Mouse (Mus musculus) MEL (cell line): Measurements from ENCODE around the gene Armc7. TPM values are rescaled to one million over a fixed set of nuclear protein-coding genes. Genes with fewer than 3 reads are reported as not detected.

Experiments
- polyA plus RNA-seq, 2 experiments: library from polyadenylated mRNA; stranded (reverse) in 1 of 2; unstranded in 1 of 2; fragments of >175 nt in 1 of 2; fragments of >200 nt in 1 of 2; gene quantifications; 2 replicates each; pipeline versions ENCODE4 v1.2.1 to v1.2.4; 2012; ENCODE audit warnings: low replicate concordance in 2 of 2, low read depth in 1 of 2; ENCODE audit not compliant: insufficient read length in 2 of 2, insufficient read depth in 1 of 2, missing spikeins in 1 of 2
- total RNA-seq: library from RNA; depleted of rRNA; stranded (reverse); fragments of 300-350 nt; gene quantifications from 2 replicates; pipeline ENCODE4 v1.2.3, GENCODE M21; 2012; rRNA removed

Armc7 gene
- total and polyA plus RNA-seq, 3 experiments = 9.1 to 13.1 TPM; not detected in 1

Other genes starting within 250 kb of the Armc7 start
- gene Grin2c, start 208.4 kb upstream of the Armc7 start, total RNA-seq = not detected in 2 replicates
- gene Grin2c, start 208.4 kb upstream of the Armc7 start, polyA plus RNA-seq = not detected
- gene Fdxr, start 198.6 kb upstream of the Armc7 start, total RNA-seq = 37.2 and 37.7 TPM in 2 replicates
- gene Fdxr, start 198.6 kb upstream of the Armc7 start, polyA plus RNA-seq = 10 to 100 TPM in 1 of 2 experiments, not detected in 1; 32.7 TPM
- gene Fads6, start 178.0 kb upstream of the Armc7 start, total RNA-seq = 3.0 and 3.3 TPM in 2 replicates
- gene Fads6, start 178.0 kb upstream of the Armc7 start, polyA plus RNA-seq = 1 to 10 TPM in 1 of 2 experiments, not detected in 1; 6.6 TPM
- not detected in 2 replicates for gene Otop2, start 168.5 kb upstream of the Armc7 start, total RNA-seq
- gene Otop2, start 168.5 kb upstream of the Armc7 start, polyA plus RNA-seq = not detected
- gene Ush1g, start 153.6 kb upstream of the Armc7 start, total RNA-seq = not detected in 2 replicates
- gene Ush1g, start 153.6 kb upstream of the Armc7 start, polyA plus RNA-seq = not detected
- gene Otop3, start 140.9 kb upstream of the Armc7 start, total RNA-seq = not detected in 2 replicates
- not detected for gene Otop3, start 140.9 kb upstream of the Armc7 start, polyA plus RNA-seq
- gene Hid1, start 107.9 kb upstream of the Armc7 start, total RNA-seq = 0.88 and 1.1 TPM in 2 replicates
- gene Hid1, start 107.9 kb upstream of the Armc7 start, polyA plus RNA-seq = 1 to 10 TPM in 1 of 2 experiments, not detected in 1; 3.0 TPM
- 6.3 and 8.2 TPM in 2 replicates for gene Cdr2l, start 93.8 kb upstream of the Armc7 start, total RNA-seq
- 1 to 10 TPM in 1 of 2 experiments, not detected in 1; 5.2 TPM for gene Cdr2l, start 93.8 kb upstream of the Armc7 start, polyA plus RNA-seq
- gene Mrpl58, start 71.9 kb upstream of the Armc7 start, total RNA-seq = 132 and 137 TPM in 2 replicates
- gene Mrpl58, start 71.9 kb upstream of the Armc7 start, polyA plus RNA-seq = 100 to 1,000 TPM in 1 of 2 experiments, not detected in 1; 137 TPM
- gene Atp5h, start 55.7 kb upstream of the Armc7 start, total RNA-seq = 665 and 706 TPM in 2 replicates
- gene Atp5h, start 55.7 kb upstream of the Armc7 start, polyA plus RNA-seq = 1,000 to 10,000 TPM in 1 of 2 experiments, 100 to 1,000 TPM in 1; 525 to 1,715 TPM
- 12.3 and 13.2 TPM in 2 replicates for gene Kctd2, start 55.5 kb upstream of the Armc7 start, total RNA-seq
- 10 to 100 TPM in 1 of 2 experiments, not detected in 1; 20.6 TPM for gene Kctd2, start 55.5 kb upstream of the Armc7 start, polyA plus RNA-seq
- gene Trim80, start 35.1 kb upstream of the Armc7 start, total RNA-seq = not detected in 2 replicates
- gene Trim80, start 35.1 kb upstream of the Armc7 start, polyA plus RNA-seq = not detected
- gene Slc16a5, start 13.2 kb upstream of the Armc7 start, total RNA-seq = 0.07 TPM in 1 of 2 replicates, not detected in the other
- gene Slc16a5, start 13.2 kb upstream of the Armc7 start, polyA plus RNA-seq = under 1 TPM in 1 of 2 experiments, not detected in 1; 0.26 TPM
- gene Nt5c, start 16.2 kb downstream of the Armc7 start, total RNA-seq = 96.6 and 99.3 TPM in 2 replicates
- gene Nt5c, start 16.2 kb downstream of the Armc7 start, polyA plus RNA-seq = 100 to 1,000 TPM in 1 of 2 experiments, not detected in 1; 102 TPM
- gene Jpt1, start 38.7 kb downstream of the Armc7 start, total RNA-seq = 331 and 353 TPM in 2 replicates
- 100 to 1,000 TPM in 1 of 2 experiments, not detected in 1; 382 TPM for gene Jpt1, start 38.7 kb downstream of the Armc7 start, polyA plus RNA-seq
- 653 and 657 TPM in 2 replicates for gene Sumo2, start 60.6 kb downstream of the Armc7 start, total RNA-seq
- gene Sumo2, start 60.6 kb downstream of the Armc7 start, polyA plus RNA-seq = 100 to 1,000 TPM in 1 of 2 experiments, not detected in 1; 556 TPM
- gene Nup85, start 88.8 kb downstream of the Armc7 start, total RNA-seq = 338 and 362 TPM in 2 replicates
- gene Nup85, start 88.8 kb downstream of the Armc7 start, polyA plus RNA-seq = 100 to 1,000 TPM in 1 of 2 experiments, not detected in 1; 370 TPM
- gene Mrps7, start 128.3 kb downstream of the Armc7 start, total RNA-seq = 138 and 157 TPM in 2 replicates
- gene Mrps7, start 128.3 kb downstream of the Armc7 start, polyA plus RNA-seq = 100 to 1,000 TPM; 106 to 199 TPM
- gene Gga3, start 128.4 kb downstream of the Armc7 start, total RNA-seq = 24.0 and 28.6 TPM in 2 replicates
- gene Gga3, start 128.4 kb downstream of the Armc7 start, polyA plus RNA-seq = 10 to 100 TPM in 1 of 2 experiments, not detected in 1; 59.9 TPM
- 42.0 and 52.0 TPM in 2 replicates for gene Mif4gd, start 137.3 kb downstream of the Armc7 start, total RNA-seq
- 10 to 100 TPM in 1 of 2 experiments, not detected in 1; 62.9 TPM for gene Mif4gd, start 137.3 kb downstream of the Armc7 start, polyA plus RNA-seq
- gene Slc25a19, start 152.6 kb downstream of the Armc7 start, total RNA-seq = 30.0 and 35.3 TPM in 2 replicates
- 10 to 100 TPM in 1 of 2 experiments, not detected in 1; 43.1 TPM for gene Slc25a19, start 152.6 kb downstream of the Armc7 start, polyA plus RNA-seq
- 75.3 and 93.2 TPM in 2 replicates for gene Grb2, start 232.9 kb downstream of the Armc7 start, total RNA-seq
- gene Grb2, start 232.9 kb downstream of the Armc7 start, polyA plus RNA-seq = 100 to 1,000 TPM in 1 of 2 experiments, not detected in 1; 261 TPM